Mouse (Mus musculus) erythroblast, adult 5-6 weeks (primary cell): ENCODE measurements around the gene Rbm24. TPM values are rescaled to one million over a fixed set of nuclear protein-coding genes. Genes with fewer than 3 reads are reported as not detected.

Source experiments
- ATAC-seq: replicated peaks from 2 replicates; pipeline ENCODE4 v1.8.0; 2016; ENCODE audit warnings: moderate number of reproducible peaks, mild to moderate bottlenecking, moderate TSS enrichment, inconsistent platforms; ENCODE audit not compliant: poor library complexity, low FRiP score, severe bottlenecking
- total RNA-seq, 2 experiments: library from RNA; stranded (forward) in 1 of 2; stranded (reverse) in 1 of 2; fragments of 150-400 nt in 1 of 2; fragments of 200-764, 138-1000 nt in 1 of 2; gene quantifications; 2 replicates each; pipeline versions ENCODE4 v1.2.3 to v1.2.4; 2015 to 2017; ENCODE audit warnings: low replicate concordance in 2 of 2

Gene Rbm24
- total RNA-seq, 2 experiments from 2014 or later = not detected

DNA sequence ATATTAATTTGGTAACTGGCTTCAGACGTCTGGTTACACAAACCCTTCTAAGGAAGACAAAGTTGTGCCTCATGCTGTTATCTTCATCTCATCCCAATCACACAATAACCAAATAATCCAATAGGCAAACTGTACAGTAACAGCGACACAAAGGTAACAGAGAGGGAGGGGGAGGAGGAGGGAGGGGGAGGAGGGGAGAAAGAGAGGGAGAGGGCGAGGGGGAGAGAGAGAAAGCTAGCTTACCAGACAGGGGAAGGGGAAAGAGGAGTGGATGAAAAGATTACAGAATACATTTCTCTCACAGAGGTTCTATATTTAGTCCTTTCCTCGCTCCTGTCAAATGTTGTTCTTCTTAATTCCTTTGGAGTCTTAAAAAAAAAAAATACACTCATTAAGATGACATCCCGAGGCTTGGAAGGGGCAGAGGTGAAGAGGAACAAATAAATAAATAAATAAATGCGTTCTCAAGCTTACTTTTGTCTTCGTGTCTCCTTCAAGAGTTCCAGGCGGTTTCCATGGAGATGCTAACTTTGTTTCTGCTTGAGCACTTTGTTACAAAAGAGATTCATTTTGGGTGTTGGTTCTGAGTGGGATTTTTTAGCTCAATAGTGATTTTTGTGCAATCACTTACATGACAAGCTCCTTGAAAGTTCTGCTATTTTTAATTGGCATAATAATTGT, 15.8 kb downstream of the Rbm24 start:
- no peak for ATAC-seq

DNA sequence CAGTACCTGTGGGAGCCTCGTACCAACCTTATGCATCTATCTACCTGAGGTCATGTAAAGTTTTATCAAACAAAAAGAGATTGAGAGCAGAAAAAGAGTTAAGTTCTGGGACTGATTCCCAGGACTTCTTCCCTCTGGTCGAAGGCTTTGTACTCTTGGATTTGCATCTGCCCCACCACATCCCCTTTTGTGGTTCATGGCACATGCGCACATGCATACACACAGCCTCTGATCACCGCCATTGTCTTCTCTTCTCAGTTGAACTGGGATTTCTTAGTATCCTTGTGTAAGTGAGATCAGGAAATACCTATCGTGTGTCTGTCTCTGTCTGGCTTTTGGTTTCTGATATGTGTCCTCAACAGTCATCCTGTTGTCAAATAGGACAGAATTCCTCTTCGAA, 20.7 kb downstream of the Rbm24 start:
- ATAC-seq = no peak

DNA sequence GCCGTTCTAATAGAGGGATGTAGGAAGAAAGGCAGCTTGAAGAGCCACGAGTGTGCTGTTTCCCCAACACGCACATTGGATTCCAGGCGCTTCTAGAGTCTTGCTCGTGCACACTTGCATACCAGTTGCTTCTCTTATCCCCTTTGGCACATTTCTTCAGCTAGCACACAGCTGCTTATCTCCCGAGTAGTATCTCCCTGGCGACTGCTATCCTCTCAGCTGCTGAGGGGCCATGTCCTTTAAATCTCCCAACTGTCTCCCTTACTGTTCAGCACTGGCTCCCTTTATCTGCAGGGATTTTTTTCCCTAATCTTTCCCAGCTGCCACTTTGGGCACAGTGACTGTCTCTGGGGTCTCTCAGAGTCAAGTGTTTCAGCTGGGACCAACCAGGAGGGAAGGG, 25.8 kb downstream of the Rbm24 start:
- ATAC-seq = no peak

DNA sequence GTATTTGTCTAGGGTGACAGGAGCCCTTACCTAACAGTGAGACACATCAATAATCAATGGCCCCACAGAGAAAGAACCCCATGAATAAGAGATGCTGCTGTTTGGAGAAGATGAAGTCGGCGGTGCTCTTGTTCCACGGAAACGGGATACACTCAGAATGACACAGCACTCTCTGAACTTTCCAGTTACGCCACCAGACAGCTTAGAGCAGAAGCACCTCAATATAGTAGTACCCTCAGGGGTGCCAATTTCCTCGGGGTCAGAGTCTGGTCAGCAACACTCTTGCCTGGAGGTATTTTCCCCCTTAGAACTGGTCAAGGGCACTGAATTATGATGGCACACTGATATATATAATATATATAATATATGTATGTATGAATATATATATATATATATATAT, 27.8 kb downstream of the Rbm24 start:
- no peak for ATAC-seq

DNA sequence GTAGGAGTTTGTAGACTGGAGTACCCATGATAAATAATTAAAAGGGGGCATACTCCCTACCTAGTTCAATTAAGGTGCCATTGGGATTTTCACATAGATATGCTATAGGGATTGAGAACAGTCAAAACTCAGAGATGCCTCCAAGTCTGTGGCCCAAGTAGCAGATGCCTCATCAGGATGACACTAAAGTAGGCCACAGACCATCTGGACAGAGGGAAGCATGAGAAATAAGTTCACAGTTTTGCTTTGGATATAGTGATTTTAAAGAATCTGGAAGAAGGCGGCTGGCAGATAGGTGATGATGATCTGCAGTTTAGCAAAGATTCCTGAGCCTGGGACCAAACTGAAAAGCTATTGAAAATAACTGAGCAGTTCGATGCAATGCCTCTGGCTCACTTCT, 30.0 kb downstream of the Rbm24 start:
- no peak for ATAC-seq

DNA sequence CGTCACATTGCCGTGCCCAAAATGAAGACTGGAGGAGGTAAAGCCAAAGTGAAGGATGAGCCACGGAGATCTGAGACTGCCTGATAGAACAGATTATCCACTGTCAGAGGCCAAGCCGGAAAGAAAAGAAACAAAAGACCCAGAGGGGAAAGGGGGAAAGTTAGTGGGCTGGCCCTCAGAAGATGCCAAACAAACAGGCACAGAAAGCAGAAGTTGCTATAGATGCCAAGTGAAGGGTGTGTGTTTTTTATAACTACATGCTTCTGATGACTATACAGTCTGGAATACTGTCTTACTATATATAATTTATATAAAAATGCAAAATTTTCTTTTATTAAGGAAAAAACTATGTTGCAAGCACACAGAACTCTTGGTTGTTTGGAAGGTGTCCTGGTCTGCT, 31.7 kb downstream of the Rbm24 start:
- no peak for ATAC-seq

DNA sequence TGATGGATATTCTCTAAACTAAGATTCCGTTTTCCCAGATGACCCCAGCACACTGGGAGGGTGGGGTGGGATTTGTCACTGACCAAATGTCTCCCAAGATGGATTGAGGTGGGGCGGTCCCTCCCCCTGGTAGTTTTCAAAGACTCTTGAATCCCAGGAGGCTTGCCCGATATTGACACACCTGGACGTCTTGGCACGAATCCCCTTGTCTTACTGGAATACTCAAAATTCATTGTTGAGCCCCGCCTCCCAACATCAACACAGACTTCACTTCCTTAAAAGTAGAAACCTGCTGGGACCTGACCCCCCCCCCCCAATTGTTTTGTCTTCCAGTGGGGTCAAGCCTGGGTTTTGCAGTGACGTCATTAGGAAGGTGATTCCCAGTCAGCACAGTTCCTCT, 32.4 kb downstream of the Rbm24 start:
- ATAC-seq = no peak

DNA sequence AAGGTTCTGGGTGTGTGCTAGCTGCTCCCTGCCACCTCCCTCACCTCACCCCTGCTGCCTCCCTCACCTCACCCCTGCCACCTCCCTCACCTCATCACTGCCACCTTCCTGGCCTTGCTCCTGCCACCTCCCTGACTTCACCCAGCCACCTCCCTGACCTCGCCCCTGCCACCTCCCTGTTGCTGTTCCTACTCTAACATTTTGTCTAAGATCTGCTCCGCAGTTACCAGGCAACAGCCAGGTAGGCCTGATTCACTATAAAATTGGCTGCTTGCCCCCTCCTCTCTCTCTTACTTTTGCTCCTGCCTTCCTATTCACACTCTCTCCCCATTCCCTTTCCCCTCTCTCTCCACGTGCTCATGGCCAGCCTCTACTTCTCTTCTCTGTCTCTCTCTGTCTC, 33.3 kb downstream of the Rbm24 start:
- no peak for ATAC-seq

DNA sequence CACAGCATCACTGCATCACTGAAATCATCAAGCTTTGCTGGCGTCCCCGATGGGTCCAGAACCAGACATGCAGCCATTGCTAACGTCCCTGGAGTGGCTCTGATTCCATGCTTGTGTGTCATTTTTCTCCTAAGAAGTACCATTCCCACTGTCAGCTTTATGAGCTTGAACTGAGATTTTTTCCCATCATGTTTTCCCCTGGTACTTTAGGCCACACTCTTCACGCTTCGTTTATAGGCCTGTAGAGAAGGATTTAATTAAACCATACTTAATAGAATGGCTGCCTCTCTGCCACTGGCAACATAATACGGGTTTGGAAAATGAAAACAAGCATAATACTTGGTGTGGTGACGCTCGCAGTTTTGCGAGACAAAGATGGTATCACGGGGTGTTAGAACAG, 41.3 kb downstream of the Rbm24 start:
- ATAC-seq = no peak

DNA sequence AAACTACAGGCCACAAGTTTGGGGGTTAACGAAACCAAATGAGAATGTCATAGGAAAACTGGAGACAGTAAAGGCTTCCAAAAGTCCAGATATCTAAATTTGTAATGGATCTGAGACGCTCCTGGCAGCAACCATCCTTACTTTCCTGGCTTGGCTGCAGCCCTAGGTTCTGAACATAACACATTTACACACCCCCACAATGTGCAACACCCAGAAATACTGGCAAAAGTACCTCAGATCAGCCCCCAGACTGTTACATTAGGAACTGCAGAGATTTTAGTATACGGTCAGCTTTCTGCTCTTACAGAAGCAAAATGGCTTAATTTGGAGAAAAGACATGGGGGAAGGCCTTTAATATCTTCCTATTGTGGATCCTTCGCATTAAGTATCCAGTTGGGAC, 44.0 kb downstream of the Rbm24 start:
- ATAC-seq = no peak

DNA sequence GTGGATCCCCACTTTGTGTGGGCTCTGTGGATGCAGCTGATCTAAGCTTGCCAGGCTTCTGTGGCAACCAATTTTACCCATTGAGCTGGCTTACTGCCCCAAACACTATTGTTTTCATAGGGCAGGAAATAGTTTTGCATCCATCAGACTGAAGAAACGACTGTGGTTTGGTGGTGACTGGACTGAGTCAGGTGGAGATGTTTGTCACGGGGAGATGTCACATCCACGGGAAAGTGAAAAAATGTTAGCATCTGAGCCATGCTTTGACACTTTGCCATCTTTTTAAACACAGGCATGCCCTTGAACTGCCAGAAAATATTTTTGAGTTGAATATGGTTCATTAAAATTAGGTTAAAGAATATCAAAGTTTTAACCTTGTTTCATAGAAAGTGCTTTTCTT, 45.5 kb downstream of the Rbm24 start:
- ATAC-seq = no peak

DNA sequence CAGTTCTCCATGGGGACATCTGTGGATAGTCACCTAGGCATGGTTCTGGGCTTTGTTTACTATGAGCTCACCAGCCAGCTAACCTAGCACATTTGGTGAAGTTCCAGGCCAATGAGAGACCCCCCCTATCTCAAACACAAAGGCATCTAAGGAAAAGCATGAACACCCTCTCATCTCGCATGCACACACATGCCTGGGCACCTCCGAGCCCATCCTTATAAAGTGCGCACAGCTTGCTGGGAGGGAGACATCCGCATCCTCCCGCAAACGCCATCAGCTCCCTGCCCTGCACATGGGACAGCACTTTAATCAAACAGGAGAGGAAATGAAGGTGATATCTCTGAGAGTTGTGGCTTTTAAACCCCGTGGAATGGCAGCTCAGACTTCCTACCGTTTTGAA, 50.0 kb downstream of the Rbm24 start:
- ATAC-seq = no peak

DNA sequence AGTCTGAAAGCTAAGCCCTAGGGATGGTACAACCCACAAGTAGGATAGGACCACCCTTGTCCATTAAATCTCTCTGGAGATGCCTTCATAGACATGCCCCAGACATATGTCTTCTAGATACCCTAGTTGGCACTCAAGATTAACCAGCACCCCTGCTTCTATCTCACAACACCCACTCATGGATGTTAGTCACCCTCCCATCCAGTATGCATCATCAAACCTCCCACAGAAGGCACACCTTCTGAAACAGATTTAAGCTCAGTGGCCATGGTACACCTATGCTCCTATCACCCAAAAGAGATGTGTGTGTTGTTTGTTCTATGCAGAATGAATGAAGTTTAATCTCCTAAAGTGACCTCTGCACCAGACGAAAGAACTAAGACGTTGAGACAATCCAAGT, 51.3 kb downstream of the Rbm24 start:
- ATAC-seq = no peak

Other genes starting within 250 kb of the Rbm24 start
- gene Stmnd1, start 144.7 kb upstream of the Rbm24 start, total RNA-seq (2015; ENCODE audit: low replicate concordance) = not detected in 2 replicates
- not detected in 2 replicates for gene Stmnd1, start 144.7 kb upstream of the Rbm24 start, total RNA-seq (2017; ENCODE audit: low replicate concordance)
- 1.0 TPM in 1 of 2 replicates, not detected in the other for gene Cap2, start 83.4 kb downstream of the Rbm24 start, total RNA-seq (2015; ENCODE audit: low replicate concordance)
- gene Cap2, start 83.4 kb downstream of the Rbm24 start, total RNA-seq (2017; ENCODE audit: low replicate concordance) = 0.26 TPM in 1 of 2 replicates, not detected in the other